Mouse (Mus musculus) testis, adult 2 months (tissue): ENCODE data around the gene Lrmda.

Experiments
- CTCF ChIP-seq: fragments of 200-500 bp; IDR thresholded peaks from 2 replicates; pipeline ENCODE4 v1.5.1; 2012; ENCODE audit warnings: low read depth, mild to moderate bottlenecking, inconsistent platforms, low read length, moderate library complexity; ENCODE audit not compliant: control insufficient read depth, insufficient read depth, insufficient replicate concordance
- POLR2A ChIP-seq: fragments of 200-500 bp; IDR thresholded peaks from 2 replicates; pipeline ENCODE4 v1.6.1; 2012; ENCODE audit warnings: low read depth, mild to moderate bottlenecking, inconsistent platforms, low read length, moderate library complexity; ENCODE audit not compliant: control insufficient read depth

- no peak for TF ChIP-seq POLR2A
- TF ChIP-seq CTCF, result no peak
Measured at GRCm38 (mm10) chr14:21984757-21985425, 34.6 kb upstream of the Lrmda start.
